Mouse (Mus musculus) neural tube, embryonic 11.5 days (tissue): ENCODE data around the gene Tcf20. TPM values are rescaled to one million over a fixed set of nuclear protein-coding genes. Genes with fewer than 3 reads are reported as not detected.
"Not testable (repeated sequence)": the region's sequence is repeated elsewhere in the genome, so short reads cannot be mapped to it uniquely, and the experiment has no call there.

Source experiments
- ATAC-seq: fragments of 200-750 bp; cut with Nextera tagmentation; 2 replicates; pipeline ENCODE4 v1.8.0; 2017; ENCODE audit warnings: moderate number of reproducible peaks, mild to moderate bottlenecking, moderate TSS enrichment, moderate library complexity; ENCODE audit not compliant: insufficient read depth, low FRiP score, low TSS enrichment
- DNase-seq: peaks from one replicate; pipeline ENCODE4 v3.0.0-alpha.2; 2015; ENCODE audit warnings: low spot score
- H3K27ac ChIP-seq: fragments of 300-500 bp; sonication (generic); 2 replicates; pipeline ENCODE4 v1.5.1; 2014; ENCODE audit warnings: low read depth, mild to moderate bottlenecking, low read length
- H3K27me3 ChIP-seq: fragments of 300-500 bp; sonication (generic); 2 replicates; pipeline ENCODE4 v1.6.1; 2014; ENCODE audit warnings: mild to moderate bottlenecking, low read length, mixed read lengths; ENCODE audit not compliant: control insufficient read depth, insufficient read depth
- H3K36me3 ChIP-seq: fragments of 300-500 bp; sonication (generic); 2 replicates; pipeline ENCODE4 v1.6.1; 2014; ENCODE audit warnings: mild to moderate bottlenecking, low read length, moderate library complexity, mixed read lengths; ENCODE audit not compliant: control insufficient read depth, insufficient read depth
- H3K4me1 ChIP-seq: fragments of 300-500 bp; sonication (generic); 2 replicates; pipeline ENCODE4 v1.6.1; 2014; ENCODE audit warnings: low read length, mixed read lengths; ENCODE audit not compliant: control insufficient read depth, insufficient read depth
- H3K4me2 ChIP-seq: fragments of 300-500 bp; sonication (generic); 2 replicates; pipeline ENCODE4 v1.6.1; 2014; ENCODE audit warnings: low read depth, mild to moderate bottlenecking, moderate library complexity
- H3K4me3 ChIP-seq: fragments of 300-500 bp; sonication (generic); 2 replicates; pipeline ENCODE4 v1.5.1; 2014; ENCODE audit warnings: low read depth, low read length
- H3K9ac ChIP-seq: fragments of 300-500 bp; sonication (generic); 2 replicates; pipeline ENCODE4 v1.6.1; 2014; ENCODE audit warnings: mild to moderate bottlenecking, low read length
- H3K9me3 ChIP-seq: fragments of 300-500 bp; sonication (generic); 2 replicates; pipeline ENCODE4 v1.6.1; 2016; ENCODE audit warnings: low read length; ENCODE audit not compliant: control insufficient read depth
- WGBS: fragments of 180-500 bp; shearing (Covaris S2); extraction: QIAGEN DNeasy Blood & Tissue Kit; methylation state at CpG from one replicate; pipeline ENCODE4 v1.1.7; 2014; 5-methylcytosine and 5-hydroxymethylcytosine counted together
- polyA plus RNA-seq: library from polyadenylated mRNA; unstranded; fragments of >200 nt; fragmentation: Nextera tagmentation; extraction: Ambion mirVana; gene quantifications from 2 replicates; pipeline ENCODE4 v1.2.1, GENCODE M21; 2014

Gene Tcf20
- polyA plus RNA-seq, 1 experiment from 2014 or later = 12.4 TPM

GRCm38 (mm10) chr15:82804708-82805639, 182.7 kb downstream of the Tcf20 start:
- H3K9me3 ChIP-seq = no peaks in the 10 kb centered on the region
- no peaks in the 10 kb centered on the region for H3K27me3 ChIP-seq
- H3K4me2 ChIP-seq = no peak overlapping the region
- peak; percentile 80 for DNase-seq
- H3K36me3 ChIP-seq = no peaks in the 10 kb centered on the region
- no peak overlapping the region for H3K27ac ChIP-seq
- no peak overlapping the region for H3K9ac ChIP-seq
- no peaks in the 10 kb centered on the region; the same call in 1 of the 2 replicates for H3K4me1 ChIP-seq
- no peak overlapping the region for H3K4me3 ChIP-seq
- WGBS = 71% methylated on average over 5 of the region's 5 CpGs
- no peak for ATAC-seq

GRCm38 (mm10) chr15:82795936-82796440, 191.7 kb downstream of the Tcf20 start:
- H3K36me3 ChIP-seq = no peaks in the 10 kb centered on the region
- no peak overlapping the region for H3K4me3 ChIP-seq
- H3K9ac ChIP-seq = no peak overlapping the region
- DNase-seq = no peak
- no peak overlapping the region for H3K27ac ChIP-seq
- H3K27me3 ChIP-seq = no peaks in the 10 kb centered on the region
- H3K9me3 ChIP-seq = no peaks in the 10 kb centered on the region
- no peak overlapping the region for H3K4me2 ChIP-seq
- H3K4me1 ChIP-seq = no peaks in the 10 kb centered on the region
- ATAC-seq = no peak
- WGBS = 78% methylated on average over 3 of the region's 3 CpGs

- 89% methylated on average over 5 of the region's 5 CpGs for WGBS
- H3K4me3 ChIP-seq = no peak within 1 kb of the TSS
- H3K27me3 ChIP-seq = no peaks in the 10 kb centered on the region
- ATAC-seq = no peak
- H3K9ac ChIP-seq = no peak within 1 kb of the TSS
- DNase-seq = no peak
- H3K4me1 ChIP-seq = no peaks in the 10 kb centered on the region
- H3K36me3 ChIP-seq = no peaks in the 10 kb centered on the region
- H3K9me3 ChIP-seq = no peaks in the 10 kb centered on the region
- no peak within 1 kb of the TSS for H3K4me2 ChIP-seq
- H3K27ac ChIP-seq = no peak within 1 kb of the TSS
Observed at GRCm38 (mm10) chr15:82794277-82794676, 193.4 kb downstream of the Tcf20 start, which contains the start of gene Cyp2d26. Gene Cyp2d26, minus strand, starts transcription at chr15:82794294.

- Histone ChIP-seq H3K27me3 (no peaks in the 10 kb centered on the region), H3K4me1 (no peaks in the 10 kb centered on the region), H3K9ac (no peak overlapping the region), H3K4me2 (no peak overlapping the region), H3K27ac (no peak overlapping the region), H3K36me3 (no peaks in the 10 kb centered on the region), H3K4me3 (no peak overlapping the region), H3K9me3 (no peaks in the 10 kb centered on the region)
- no peak for ATAC-seq
- 88% methylated on average over 6 of the region's 6 CpGs for WGBS
- no peak for DNase-seq
Observed at GRCm38 (mm10) chr15:82793868-82794267, 193.8 kb downstream of the Tcf20 start.

GRCm38 (mm10) chr15:82793454-82793853, 194.2 kb downstream of the Tcf20 start:
- Histone ChIP-seq H3K4me2 (no peak overlapping the region), H3K27me3 (no peaks in the 10 kb centered on the region), H3K36me3 (no peaks in the 10 kb centered on the region), H3K4me1 (no peaks in the 10 kb centered on the region), H3K4me3 (no peak overlapping the region), H3K9me3 (no peaks in the 10 kb centered on the region), H3K27ac (no peak overlapping the region), H3K9ac (no peak overlapping the region)
- DNase-seq = no peak
- 80% methylated on average over 1 of the region's 1 CpGs for WGBS
- no peak for ATAC-seq

GRCm38 (mm10) chr15:82792566-82792965, 195.1 kb downstream of the Tcf20 start:
- WGBS = 91% methylated on average over 11 of the region's 11 CpGs
- Histone ChIP-seq H3K4me3 (no peak overlapping the region), H3K4me1 (no peaks in the 10 kb centered on the region), H3K9ac (no peak overlapping the region), H3K9me3 (no peaks in the 10 kb centered on the region), H3K27me3 (no peaks in the 10 kb centered on the region), H3K27ac (no peak overlapping the region), H3K4me2 (no peak overlapping the region), H3K36me3 (no peaks in the 10 kb centered on the region)
- ATAC-seq (no peak), DNase-seq (no peak)

GRCm38 (mm10) chr15:82784581-82784980, 203.1 kb downstream of the Tcf20 start:
- Histone ChIP-seq H3K9me3 (no peaks in the 10 kb centered on the region), H3K36me3 (no peaks in the 10 kb centered on the region), H3K27me3 (no peaks in the 10 kb centered on the region), H3K27ac (no peak overlapping the region), H3K4me2 (no peak overlapping the region), H3K4me1 (no peaks in the 10 kb centered on the region), H3K9ac (no peak overlapping the region), H3K4me3 (no peak overlapping the region)
- WGBS = 79% methylated on average over 1 of the region's 1 CpGs
- DNase-seq (no peak), ATAC-seq (no peak)

GRCm38 (mm10) chr15:82783800-82784199, 203.9 kb downstream of the Tcf20 start:
- 74% methylated on average over 1 of the region's 1 CpGs for WGBS
- no peaks in the 10 kb centered on the region for H3K4me1 ChIP-seq
- ATAC-seq (no peak), DNase-seq (no peak)
- no peaks in the 10 kb centered on the region for H3K9me3 ChIP-seq
- H3K27ac ChIP-seq = no peak overlapping the region
- no peaks in the 10 kb centered on the region for H3K27me3 ChIP-seq
- no peaks in the 10 kb centered on the region for H3K36me3 ChIP-seq
- H3K4me2 ChIP-seq = no peak overlapping the region
- H3K9ac ChIP-seq = no peak overlapping the region
- no peak overlapping the region for H3K4me3 ChIP-seq

GRCm38 (mm10) chr15:82777856-82778255, 209.8 kb downstream of the Tcf20 start:
- not testable (repeated sequence) for H3K4me3 ChIP-seq, H3K27ac ChIP-seq, H3K9ac ChIP-seq, H3K27me3 ChIP-seq, H3K36me3 ChIP-seq, H3K9me3 ChIP-seq, ATAC-seq, H3K4me1 ChIP-seq, DNase-seq, H3K4me2 ChIP-seq
- WGBS = 92% methylated on average over 5 of the region's 5 CpGs
